Mouse (Mus musculus) CH12.LX (cell line): ENCODE measurements around the gene Mfsd2b. TPM values are rescaled to one million over a fixed set of nuclear protein-coding genes. Genes with fewer than 3 reads are reported as not detected.

Source experiments
- DNase-seq: peaks from one replicate; pipeline ENCODE4 v3.0.0-alpha.2; 2013; ENCODE audit errors: extremely low read depth
- H3K27ac ChIP-seq: 2 replicates; pipeline ENCODE4 v1.5.1; 2012; ENCODE audit warnings: low read depth, mild to moderate bottlenecking, control low read depth, moderate library complexity; ENCODE audit not compliant: insufficient read depth
- H3K27me3 ChIP-seq: replicated peaks from 2 replicates; pipeline ENCODE3; 2012; ENCODE audit warnings: inconsistent platforms
- H3K36me3 ChIP-seq, 2 experiments: replicated peaks in 1 of 2; 2 replicates each; pipeline versions ENCODE3 to v1.6.1; 2012; ENCODE audit warnings: inconsistent platforms in 1 of 2, low read length in 1 of 2, mild to moderate bottlenecking in 1 of 2, mixed read lengths in 1 of 2, moderate library complexity in 1 of 2; ENCODE audit not compliant: control insufficient read depth in 1 of 2, insufficient read depth in 1 of 2
- H3K4me1 ChIP-seq, 2 experiments: 2 replicates each; pipeline ENCODE4 v1.6.1; 2012; ENCODE audit warnings: inconsistent platforms in 1 of 2, moderate library complexity in 1 of 2; ENCODE audit not compliant: insufficient read depth in 2 of 2, control insufficient read depth in 1 of 2
- H3K4me2 ChIP-seq: 2 replicates; pipeline ENCODE4 v1.6.1; 2012; ENCODE audit warnings: low read depth, mild to moderate bottlenecking, control low read depth; ENCODE audit not compliant: poor library complexity, insufficient read depth, severe bottlenecking
- H3K4me3 ChIP-seq, 3 experiments: fragments of 150-350 bp in 1 of 3; sonication (generic) in 1 of 3; replicated peaks in 1 of 3; 2 replicates each; pipeline versions ENCODE3 to v1.5.1; 2011 to 2012; ENCODE audit warnings: low read depth in 2 of 3, low read length in 2 of 3, mild to moderate bottlenecking in 2 of 3, moderate library complexity in 2 of 3, control low read depth in 1 of 3, improper control_type of control experiment in 1 of 3, inconsistent platforms in 1 of 3, mixed read lengths in 1 of 3; ENCODE audit not compliant: poor library complexity in 1 of 3
- H3K79me2 ChIP-seq: replicated peaks from 2 replicates; pipeline ENCODE4 v1.6.1; 2012; ENCODE audit warnings: mild to moderate bottlenecking, moderate library complexity; ENCODE audit not compliant: control insufficient read depth, poor library complexity, insufficient read depth, severe bottlenecking; ENCODE audit errors: extremely low read depth
- H3K9ac ChIP-seq: 2 replicates; pipeline ENCODE4 v1.6.1; 2012; ENCODE audit warnings: low read depth, mild to moderate bottlenecking, control low read depth, moderate library complexity; ENCODE audit not compliant: insufficient read depth
- H3K9me3 ChIP-seq: replicated peaks from 2 replicates; pipeline ENCODE3; 2012; ENCODE audit warnings: low read length, inconsistent platforms, mixed read lengths
- CHD1 ChIP-seq: IDR thresholded peaks from 2 replicates; pipeline ENCODE4 v1.6.1; 2012; ENCODE audit warnings: low read depth, low read length, improper control_type of control experiment, inconsistent platforms
- E2F4 ChIP-seq: IDR thresholded peaks from 2 replicates; pipeline ENCODE4 v1.6.1; 2011; ENCODE audit warnings: low read depth, low read length, improper control_type of control experiment; ENCODE audit not compliant: insufficient replicate concordance
- EP300 ChIP-seq: IDR thresholded peaks from 2 replicates; pipeline ENCODE4 v1.6.1; 2011; ENCODE audit warnings: low read length, improper control_type of control experiment
- ETS1 ChIP-seq: conservative IDR thresholded peaks from 2 replicates; pipeline ENCODE4 v1.6.1; 2012; ENCODE audit warnings: low read depth, mild to moderate bottlenecking, inconsistent platforms, low read length, improper control_type of control experiment, moderate library complexity
- IRF4 ChIP-seq: IDR thresholded peaks from 2 replicates; pipeline ENCODE4 v1.6.1; 2014; ENCODE audit warnings: low read depth, mild to moderate bottlenecking, inconsistent platforms, low read length, improper control_type of control experiment
- KAT2A ChIP-seq: IDR thresholded peaks from 2 replicates; pipeline ENCODE4 v1.6.1; 2012; ENCODE audit warnings: low read length, improper control_type of control experiment, inconsistent platforms; ENCODE audit not compliant: insufficient replicate concordance
- MAZ ChIP-seq: IDR thresholded peaks from 2 replicates; pipeline ENCODE4 v1.6.1; 2012; ENCODE audit warnings: low read depth, mild to moderate bottlenecking, inconsistent platforms, low read length, improper control_type of control experiment, moderate library complexity
- MXI1 ChIP-seq: IDR thresholded peaks from 2 replicates; pipeline ENCODE4 v1.6.1; 2011; ENCODE audit warnings: mild to moderate bottlenecking, low read depth, low read length, improper control_type of control experiment
- NRF1 ChIP-seq: IDR thresholded peaks from 2 replicates; pipeline ENCODE4 v1.6.1; 2014; ENCODE audit warnings: low read depth, mild to moderate bottlenecking, inconsistent platforms, low read length, improper control_type of control experiment, moderate library complexity
- PAX5 ChIP-seq: IDR thresholded peaks from 2 replicates; pipeline ENCODE4 v1.6.1; 2012; ENCODE audit warnings: low read length, inconsistent platforms, mixed read lengths
- POLR2A ChIP-seq: IDR thresholded peaks from 2 replicates; pipeline ENCODE4 v1.6.1; 2011; ENCODE audit warnings: low read depth, mild to moderate bottlenecking, improper control_type of control experiment, low read length
- RCOR1 ChIP-seq: conservative IDR thresholded peaks from 2 replicates; pipeline ENCODE4 v1.6.1; 2012; ENCODE audit warnings: low read depth, mild to moderate bottlenecking, inconsistent platforms, low read length, improper control_type of control experiment
- SIN3A ChIP-seq: IDR thresholded peaks from 2 replicates; pipeline ENCODE4 v1.6.1; 2012; ENCODE audit warnings: low read length, improper control_type of control experiment, inconsistent platforms
- TBP ChIP-seq: conservative IDR thresholded peaks from 2 replicates; pipeline ENCODE4 v1.6.1; 2011; ENCODE audit warnings: low read depth, low read length, improper control_type of control experiment
- USF1 ChIP-seq: IDR thresholded peaks from 2 replicates; pipeline ENCODE4 v1.6.1; 2014; ENCODE audit warnings: low read depth, mild to moderate bottlenecking, inconsistent platforms, low read length, improper control_type of control experiment
- ZKSCAN1 ChIP-seq: IDR thresholded peaks from 2 replicates; pipeline ENCODE4 v1.6.1; 2012; ENCODE audit warnings: low read depth, inconsistent platforms, low read length, improper control_type of control experiment, borderline replicate concordance
- ZNF384 ChIP-seq: IDR thresholded peaks from 2 replicates; pipeline ENCODE4 v1.6.1; 2012; ENCODE audit warnings: low read depth, low read length, improper control_type of control experiment, inconsistent platforms
- dilution Hi-C: fragments of 300-500 bp; cut with MboI; formaldehyde crosslinking; loops from 2 replicates; pipeline ENCODE4 v1.14.3; 2020; ENCODE audit warnings: low sequenced_read_pairs; ENCODE audit not compliant: extremely low pct_unique_long_range_greater_than_20kb, extremely low pct_ligation_motif_present
- in situ Hi-C: fragments of 300-500 bp; cut with MboI; formaldehyde crosslinking; loops from 3 replicates; pipeline ENCODE4 v1.14.3; 2019; ENCODE audit warnings: low sequenced_read_pairs, low pct_ligation_motif_present, low pct_unique_long_range_greater_than_20kb, mixed read lengths
- polyA plus RNA-seq: library from polyadenylated mRNA; unstranded; fragments of >175 nt; gene quantifications from 2 replicates; pipeline ENCODE4 v1.2.1, GENCODE M21; 2012; ENCODE audit warnings: low read depth; ENCODE audit not compliant: insufficient read length
- total RNA-seq, 2 experiments: library from RNA; depleted of rRNA; stranded (reverse); fragments of 300-350 nt in 1 of 2; fragments of >200 nt in 1 of 2; gene quantifications; 2 replicates each; pipeline ENCODE4 v1.2.3; 2012 to 2014

Gene Mfsd2b
- total and polyA plus RNA-seq, 3 experiments, result 0.05 to 0.49 (median 0.21) TPM

DNA sequence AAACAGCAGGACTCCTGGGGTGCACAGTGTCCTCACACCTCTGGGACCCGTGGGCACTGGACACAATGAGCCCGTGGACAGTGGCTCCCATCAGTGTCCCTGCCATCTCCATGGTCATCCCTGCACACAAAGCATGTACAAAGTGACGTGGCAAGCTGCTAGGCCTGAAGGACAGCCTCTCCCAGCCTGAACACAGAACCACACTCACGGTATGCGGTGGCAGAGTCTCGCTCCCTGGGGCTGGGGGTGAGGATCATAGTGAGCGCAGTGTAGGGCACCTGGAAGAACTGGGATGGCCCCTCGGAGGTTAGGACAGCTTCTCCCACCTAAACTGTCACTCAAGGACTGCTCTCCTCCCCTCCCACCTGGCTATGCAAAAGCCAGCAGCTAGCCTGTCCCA, 5.2 kb downstream of the Mfsd2b start:
- dilution Hi-C loops, result no loop called here
- Histone ChIP-seq H3K4me3 (no peak overlapping the region), H3K27ac (no peak overlapping the region), H3K9me3 (no peaks in the 10 kb centered on the region), H3K27me3 (no peaks in the 10 kb centered on the region), H3K4me2 (no peak overlapping the region), H3K79me2 (no peaks in the 10 kb centered on the region)
- TF ChIP-seq RCOR1 (no peak), ZKSCAN1 (no peak)
- TF ChIP-seq, all 38 proteins: peak for 0
- H3K36me3 ChIP-seq, result peaks cover 0 to 11% of the 10 kb centered on the region in 2 experiments
- H3K4me1 ChIP-seq, result peaks cover 0 to under 1% of the 10 kb centered on the region in 2 experiments; a peak in 1 of 4 replicates
- in situ Hi-C loops, result no loop called here
- no peak for DNase-seq
- H3K9ac ChIP-seq, result no peak overlapping the region

DNA sequence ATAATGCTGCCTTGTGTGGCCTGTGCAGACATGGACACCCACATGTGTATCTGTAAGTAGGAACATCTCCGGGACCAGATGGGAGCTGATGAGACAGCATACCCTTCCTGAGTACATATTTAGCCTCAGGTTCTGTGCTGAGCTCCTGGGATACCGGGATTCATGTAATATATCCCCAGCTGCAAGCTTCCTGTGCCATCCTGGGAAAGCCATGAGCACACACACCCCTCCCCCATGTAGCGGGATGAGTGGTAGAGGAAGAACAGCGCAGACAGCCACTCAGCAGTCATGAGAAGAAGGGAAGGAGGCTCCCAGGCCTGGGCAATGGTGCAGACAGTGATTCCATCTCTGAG, 9.8 kb downstream of the Mfsd2b start:
- H3K9me3 ChIP-seq, result peaks cover 2% of the 10 kb centered on the region
- DNase-seq, result no peak
- TF ChIP-seq EP300 (no peak), KAT2A (no peak), NRF1 (no peak), MXI1 (no peak), ZKSCAN1 (no peak), MAZ (no peak), IRF4 (no peak), TBP (no peak), SIN3A (no peak), POLR2A (no peak), USF1 (no peak), ZNF384 (no peak), RCOR1 (no peak), PAX5 (no peak), CHD1 (no peak), E2F4 (no peak), ETS1 (no peak)
- dilution Hi-C loops (no loop called here), in situ Hi-C loops (no loop called here)
- H3K27ac ChIP-seq, result no peak overlapping the region
- H3K4me1 ChIP-seq, result no peaks in the 10 kb centered on the region
- H3K9ac ChIP-seq, result no peak overlapping the region
- H3K79me2 ChIP-seq, result no peaks in the 10 kb centered on the region
- no peak overlapping the region for H3K4me2 ChIP-seq
- peaks cover 0 to 31% of the 10 kb centered on the region in 2 experiments for H3K36me3 ChIP-seq
- H3K27me3 ChIP-seq, result no peaks in the 10 kb centered on the region
- H3K4me3 ChIP-seq, result no peak overlapping the region
